Mouse (Mus musculus) midbrain, postnatal 0 days (tissue): ENCODE measurements around the gene Hnrnpdl. TPM values are rescaled to one million over a fixed set of nuclear protein-coding genes. Genes with fewer than 3 reads are reported as not detected.
A peak's percentile ranks its signal among the peaks of the same experiment; 100 is the strongest.

Experiments
- ATAC-seq: fragments of 200-750 bp; cut with Nextera tagmentation; 2 replicates; pipeline ENCODE4 v1.8.0; 2017; ENCODE audit warnings: moderate number of reproducible peaks, mild to moderate bottlenecking, moderate TSS enrichment, moderate library complexity; ENCODE audit not compliant: low FRiP score
- DNase-seq: peaks from one replicate; pipeline ENCODE4 v3.0.0-alpha.2; 2015; ENCODE audit warnings: low spot score
- H3K27ac ChIP-seq: fragments of 300-500 bp; sonication (generic); 2 replicates; pipeline ENCODE4 v1.5.1; 2014; ENCODE audit warnings: low read depth, mild to moderate bottlenecking, low read length, mixed read lengths
- H3K27me3 ChIP-seq: fragments of 300-500 bp; sonication (generic); 2 replicates; pipeline ENCODE4 v1.6.1; 2014; ENCODE audit warnings: low read length, control low read depth, mixed read lengths; ENCODE audit not compliant: insufficient read depth
- H3K36me3 ChIP-seq: fragments of 300-500 bp; sonication (generic); 2 replicates; pipeline ENCODE4 v1.6.1; 2014; ENCODE audit warnings: low read length, control low read depth, mixed read lengths; ENCODE audit not compliant: insufficient read depth
- H3K4me1 ChIP-seq: fragments of 300-500 bp; sonication (generic); 2 replicates; pipeline ENCODE4 v1.6.1; 2014; ENCODE audit warnings: mild to moderate bottlenecking, control low read depth, antibody characterized with exemption, low read length, mixed read lengths; ENCODE audit not compliant: insufficient read depth
- H3K4me2 ChIP-seq: fragments of 300-500 bp; sonication (generic); 2 replicates; pipeline ENCODE4 v1.6.1; 2014; ENCODE audit warnings: low read depth, mild to moderate bottlenecking, low read length, mixed read lengths; ENCODE audit not compliant: poor library complexity, severe bottlenecking
- H3K4me3 ChIP-seq: fragments of 300-500 bp; sonication (generic); 2 replicates; pipeline ENCODE4 v1.5.1; 2014; ENCODE audit warnings: low read depth, mild to moderate bottlenecking, low read length, moderate library complexity
- H3K9ac ChIP-seq: fragments of 300-500 bp; sonication (generic); replicated peaks from 2 replicates; pipeline ENCODE4 v1.6.1; 2014; ENCODE audit warnings: mild to moderate bottlenecking, low read length, moderate library complexity, mixed read lengths; ENCODE audit not compliant: poor library complexity, severe bottlenecking
- H3K9me3 ChIP-seq: fragments of 300-500 bp; sonication (generic); 2 replicates; pipeline ENCODE4 v1.6.1; 2016; ENCODE audit warnings: low read length, control low read depth
- CTCF ChIP-seq: IDR thresholded peaks from 2 replicates; pipeline ENCODE4 v1.5.1; 2016; ENCODE audit warnings: antibody characterized with exemption, mild to moderate bottlenecking
- WGBS: fragments of 180-500 bp; shearing (Covaris S2); extraction: QIAGEN DNeasy Blood & Tissue Kit; methylation state at CpG from one replicate; pipeline ENCODE4 v1.1.7; 2014; 5-methylcytosine and 5-hydroxymethylcytosine counted together
- polyA plus RNA-seq: library from polyadenylated mRNA; unstranded; fragments of >200 nt; fragmentation: Nextera tagmentation; extraction: Ambion mirVana; gene quantifications from 2 replicates; pipeline ENCODE4 v1.2.1, GENCODE M21; 2015
- total RNA-seq: library from RNA; depleted of rRNA; stranded (reverse); fragments of >200 nt; gene quantifications from 2 replicates; pipeline ENCODE4 v1.2.3, GENCODE M21; 2014

The Hnrnpdl gene
- total and polyA plus RNA-seq, 2 experiments from 2014 or later = 145 to 214 TPM

DNA sequence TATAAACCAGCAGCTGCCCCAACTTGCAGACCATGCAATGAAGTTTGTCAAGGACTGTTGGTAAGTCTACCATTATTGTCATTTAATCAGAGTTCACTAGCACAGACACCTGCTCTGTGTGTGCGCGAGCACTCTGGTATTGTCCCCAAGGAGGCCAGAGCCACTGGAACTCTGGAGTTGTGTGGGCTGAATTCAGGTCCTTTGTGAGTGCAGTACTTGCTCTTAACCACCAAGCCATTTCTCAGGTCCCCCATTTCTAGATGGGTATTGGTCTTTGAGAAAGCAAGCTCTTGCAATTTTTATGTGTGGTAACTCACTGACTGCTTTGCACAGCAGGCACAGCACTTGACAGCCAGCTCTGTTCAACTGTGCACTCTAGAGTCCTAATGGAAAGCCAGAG is 7.4 kb downstream of the Hnrnpdl start:
- Histone ChIP-seq H3K4me2 (no peak overlapping the region), H3K27ac (no peak overlapping the region), H3K27me3 (no peaks in the 10 kb centered on the region), H3K9ac (no peak overlapping the region), H3K4me1 (0 out of 2 replicates have a peak, but pooled peaks cover 4% of the 10 kb centered on the region), H3K4me3 (no peak overlapping the region), H3K9me3 (no peaks in the 10 kb centered on the region), H3K36me3 (peaks cover 9% of the 10 kb centered on the region)
- WGBS = 87% methylated on average over 2 of the region's 2 CpGs
- peak; percentile 30; the same call in 1 of the 2 replicates for TF ChIP-seq CTCF
- DNase-seq = no peak
- no peak for ATAC-seq

DNA sequence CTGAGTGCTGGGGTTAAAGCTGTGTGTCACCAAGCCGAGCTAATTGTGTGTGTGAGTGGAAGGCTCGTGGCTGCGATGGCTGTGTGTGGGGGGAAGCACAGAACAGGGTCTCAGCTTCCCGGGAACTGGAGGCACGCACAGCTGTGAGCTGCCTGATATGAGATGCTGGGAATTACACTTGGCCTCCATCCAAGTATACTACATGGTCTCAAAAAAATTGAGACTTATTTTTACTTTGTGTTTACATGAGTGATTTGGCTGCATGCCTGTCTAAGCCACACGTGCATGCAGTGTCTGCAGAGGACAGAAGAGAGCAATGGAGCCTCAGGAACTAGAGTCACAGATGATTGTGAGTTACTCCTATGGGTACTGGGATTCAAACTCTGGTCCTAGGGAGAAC is 9.4 kb downstream of the Hnrnpdl start:
- ATAC-seq = 0 out of 2 replicates have a peak, but pooled peaks have one; percentile 45
- H3K27ac ChIP-seq = no peak overlapping the region
- no peak for TF ChIP-seq CTCF
- no peaks in the 10 kb centered on the region for H3K4me1 ChIP-seq
- peak; percentile 62 for DNase-seq
- WGBS = 27% methylated on average over 6 of the region's 6 CpGs
- no peak overlapping the region for H3K4me2 ChIP-seq
- H3K9ac ChIP-seq = no peak overlapping the region
- no peaks in the 10 kb centered on the region for H3K9me3 ChIP-seq
- peaks cover 9% of the 10 kb centered on the region for H3K36me3 ChIP-seq
- no peaks in the 10 kb centered on the region for H3K27me3 ChIP-seq
- no peak overlapping the region for H3K4me3 ChIP-seq

DNA sequence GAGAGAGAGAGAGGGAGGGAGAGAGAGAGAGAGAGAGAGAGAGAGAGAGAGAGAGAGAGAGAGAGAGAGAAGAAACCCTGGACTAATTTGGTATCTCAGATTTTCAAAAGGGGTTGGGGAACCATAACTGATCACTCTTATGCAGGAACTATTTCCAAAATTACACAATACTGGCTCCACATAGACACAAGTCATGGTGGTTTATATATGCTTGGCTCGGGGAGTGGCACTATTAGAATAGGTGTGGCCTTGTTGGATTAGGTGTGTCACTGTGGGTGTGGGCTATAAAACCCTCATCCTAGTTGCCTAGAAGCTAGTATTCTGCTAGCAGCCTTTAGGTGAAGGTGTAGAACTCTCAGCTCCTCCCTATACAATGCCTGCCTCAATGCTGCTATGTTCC is 14.6 kb downstream of the Hnrnpdl start:
- H3K9me3 ChIP-seq = no peaks in the 10 kb centered on the region
- TF ChIP-seq CTCF = no peak
- WGBS = 95% methylated on average over 1 of the region's 1 CpGs
- no peak overlapping the region for H3K27ac ChIP-seq
- no peak for DNase-seq
- no peaks in the 10 kb centered on the region for H3K36me3 ChIP-seq
- H3K4me3 ChIP-seq = no peak overlapping the region
- ATAC-seq = no peak
- no peaks in the 10 kb centered on the region for H3K4me1 ChIP-seq
- no peaks in the 10 kb centered on the region for H3K27me3 ChIP-seq
- H3K9ac ChIP-seq = no peak overlapping the region
- H3K4me2 ChIP-seq = no peak overlapping the region

DNA sequence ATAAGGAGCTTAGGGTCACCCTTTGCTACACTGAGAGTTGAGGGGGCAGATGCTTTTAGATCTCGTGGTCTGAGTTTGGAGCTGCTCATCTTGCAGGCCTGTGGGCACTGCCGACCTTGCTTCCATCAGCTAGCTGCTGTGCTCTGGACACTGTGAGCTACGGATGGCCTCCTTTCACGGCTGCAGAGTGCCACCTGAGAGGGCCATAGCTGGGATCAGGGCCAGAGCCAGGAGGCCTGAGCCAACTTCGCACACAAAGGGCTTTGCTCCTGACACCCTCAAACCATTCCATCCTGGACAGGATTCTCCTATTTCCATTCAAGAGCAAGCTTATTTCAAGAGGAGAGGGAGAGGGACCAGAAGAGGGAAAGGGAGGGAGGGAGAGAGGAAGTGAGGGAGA is 15.1 kb downstream of the Hnrnpdl start:
- no peak overlapping the region for H3K4me3 ChIP-seq
- DNase-seq = no peak
- H3K9ac ChIP-seq = no peak overlapping the region
- H3K27me3 ChIP-seq = no peaks in the 10 kb centered on the region
- H3K4me1 ChIP-seq = no peaks in the 10 kb centered on the region
- WGBS = 68% methylated on average over 5 of the region's 5 CpGs
- no peaks in the 10 kb centered on the region for H3K36me3 ChIP-seq
- no peak overlapping the region for H3K4me2 ChIP-seq
- no peak for TF ChIP-seq CTCF
- no peak for ATAC-seq
- H3K9me3 ChIP-seq = no peaks in the 10 kb centered on the region
- H3K27ac ChIP-seq = no peak overlapping the region

DNA sequence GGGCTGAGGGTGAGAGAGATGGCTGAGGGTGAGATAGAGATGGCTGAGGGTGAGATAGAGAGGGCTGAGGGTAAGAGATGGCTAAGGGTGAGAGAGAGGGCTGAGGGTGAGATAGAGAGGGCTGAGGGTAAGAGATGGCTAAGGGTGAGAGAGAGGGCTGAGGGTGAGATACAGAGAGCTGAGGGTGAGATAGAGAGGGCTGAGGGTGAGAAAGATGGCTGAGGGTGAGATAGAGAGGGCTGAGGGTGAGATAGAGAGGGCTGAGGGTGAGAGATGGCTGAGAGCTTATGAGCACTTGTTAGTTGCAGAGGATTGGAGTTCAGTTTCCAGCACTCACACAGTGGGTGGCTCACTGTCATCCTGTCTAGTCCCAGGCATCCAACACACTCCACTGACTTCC is 19.4 kb downstream of the Hnrnpdl start:
- H3K27me3 ChIP-seq = no peaks in the 10 kb centered on the region
- TF ChIP-seq CTCF = no peak
- no peaks in the 10 kb centered on the region for H3K4me1 ChIP-seq
- H3K4me3 ChIP-seq = no peak overlapping the region
- no peak for DNase-seq
- H3K9ac ChIP-seq = no peak overlapping the region
- H3K36me3 ChIP-seq = no peaks in the 10 kb centered on the region
- ATAC-seq = no peak
- H3K9me3 ChIP-seq = no peaks in the 10 kb centered on the region
- H3K27ac ChIP-seq = no peak overlapping the region
- H3K4me2 ChIP-seq = no peak overlapping the region

DNA sequence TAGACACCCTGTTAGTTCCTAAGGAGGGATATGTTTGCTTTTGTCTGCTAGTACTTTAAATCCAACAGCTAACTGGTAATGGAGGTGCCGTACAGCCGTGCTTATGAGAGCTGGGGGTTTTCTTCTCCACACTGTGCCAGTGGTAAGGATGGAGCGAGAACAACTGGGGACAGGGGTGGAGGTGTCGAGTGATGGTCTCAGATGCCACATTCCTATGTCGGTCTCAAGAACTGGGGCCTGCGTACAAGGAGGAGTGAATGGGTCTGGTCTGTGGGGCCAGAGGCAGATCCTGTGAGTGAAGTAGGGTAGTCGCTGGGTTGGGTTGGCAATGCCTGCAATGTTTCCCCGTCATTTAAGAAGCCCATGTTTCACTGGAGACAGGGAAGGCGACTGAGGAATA is 26.9 kb downstream of the Hnrnpdl start:
- DNase-seq (no peak), ATAC-seq (no peak)
- Histone ChIP-seq H3K27me3 (no peaks in the 10 kb centered on the region), H3K4me2 (no peak overlapping the region), H3K27ac (no peak overlapping the region), H3K9me3 (no peaks in the 10 kb centered on the region), H3K4me1 (no peaks in the 10 kb centered on the region), H3K4me3 (no peak overlapping the region), H3K9ac (no peak overlapping the region), H3K36me3 (no peaks in the 10 kb centered on the region)
- no peak for TF ChIP-seq CTCF
- 92% methylated on average over 9 of the region's 9 CpGs for WGBS

DNA sequence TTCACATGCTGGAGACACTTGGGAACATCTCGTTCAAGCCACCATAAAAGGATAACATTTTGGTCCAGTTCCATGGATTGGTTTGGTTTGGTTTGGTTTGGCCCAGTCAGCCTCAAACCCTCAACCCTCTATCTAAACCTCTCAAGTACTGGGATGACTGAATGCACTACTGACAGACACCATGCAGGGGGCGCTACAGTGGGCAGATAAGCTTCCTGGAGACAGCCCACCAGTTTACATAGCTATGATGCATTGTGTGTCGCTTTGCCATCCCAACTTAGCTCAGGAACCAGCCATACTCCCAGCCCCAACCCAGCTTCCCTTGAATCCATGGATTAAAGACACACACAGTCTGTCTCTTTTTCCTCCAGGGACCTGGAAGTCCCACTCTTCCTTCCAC is 31.0 kb downstream of the Hnrnpdl start:
- Histone ChIP-seq H3K27ac (no peak overlapping the region), H3K4me2 (no peak overlapping the region), H3K36me3 (no peaks in the 10 kb centered on the region), H3K4me3 (no peak overlapping the region), H3K9ac (no peak overlapping the region), H3K9me3 (no peaks in the 10 kb centered on the region), H3K27me3 (no peaks in the 10 kb centered on the region), H3K4me1 (no peaks in the 10 kb centered on the region)
- ATAC-seq (no peak), DNase-seq (no peak)
- 57% methylated on average over 3 of the region's 3 CpGs for WGBS
- TF ChIP-seq CTCF = 0 out of 2 replicates have a peak, but pooled peaks have one; percentile 12
